Mouse (Mus musculus) stomach, embryonic 14.5 days (tissue): Measurements from ENCODE around the gene Adamts3. TPM values are rescaled to one million over a fixed set of nuclear protein-coding genes. Genes with fewer than 3 reads are reported as not detected.

Experiments used
- ATAC-seq: fragments of 200-750 bp; cut with Nextera tagmentation; 2 replicates; pipeline ENCODE4 v1.8.0; 2017; ENCODE audit warnings: low read depth, moderate TSS enrichment; ENCODE audit not compliant: insufficient number of reproducible peaks, insufficient read depth, low FRiP score
- H3K27ac ChIP-seq: fragments of 300-500 bp; sonication (generic); 2 replicates; pipeline ENCODE4 v1.5.1; 2014; ENCODE audit warnings: mild to moderate bottlenecking, low read length, moderate library complexity, mixed read lengths
- H3K27me3 ChIP-seq: fragments of 300-500 bp; sonication (generic); 2 replicates; pipeline ENCODE4 v1.6.1; 2014; ENCODE audit warnings: low read length, control low read depth, mixed read lengths; ENCODE audit not compliant: control insufficient read depth, insufficient read depth
- H3K36me3 ChIP-seq: fragments of 300-500 bp; sonication (generic); 2 replicates; pipeline ENCODE4 v1.6.1; 2014; ENCODE audit warnings: mild to moderate bottlenecking, control low read depth, low read length, moderate library complexity, mixed read lengths; ENCODE audit not compliant: control insufficient read depth, insufficient read depth
- H3K4me1 ChIP-seq: fragments of 300-500 bp; sonication (generic); 2 replicates; pipeline ENCODE4 v1.6.1; 2014; ENCODE audit warnings: low read length, control low read depth, mixed read lengths; ENCODE audit not compliant: control insufficient read depth, insufficient read depth
- H3K4me2 ChIP-seq: fragments of 300-500 bp; sonication (generic); replicated peaks from 2 replicates; pipeline ENCODE4 v1.6.1; 2014; ENCODE audit warnings: low read depth, low read length, control low read depth
- H3K4me3 ChIP-seq: fragments of 300-500 bp; sonication (generic); 2 replicates; pipeline ENCODE4 v1.5.1; 2014; ENCODE audit warnings: low read depth, low read length, control low read depth
- H3K9ac ChIP-seq: fragments of 300-500 bp; sonication (generic); replicated peaks from 2 replicates; pipeline ENCODE4 v1.6.1; 2014; ENCODE audit warnings: low read depth, mild to moderate bottlenecking, control low read depth, low read length, moderate library complexity, mixed read lengths
- H3K9me3 ChIP-seq: fragments of 300-500 bp; sonication (generic); 2 replicates; pipeline ENCODE4 v1.6.1; 2016; ENCODE audit warnings: low read depth, low read length, control low read depth; ENCODE audit not compliant: control insufficient read depth
- WGBS: fragments of 180-500 bp; shearing (Covaris S2); extraction: QIAGEN DNeasy Blood & Tissue Kit; methylation state at CpG from one replicate; pipeline ENCODE4 v1.1.7; 2014; 5-methylcytosine and 5-hydroxymethylcytosine counted together
- polyA plus RNA-seq: library from polyadenylated mRNA; unstranded; fragments of >200 nt; fragmentation: Nextera tagmentation; extraction: Ambion mirVana; gene quantifications from 2 replicates; pipeline ENCODE4 v1.2.1, GENCODE M21; 2014

Adamts3 gene
- polyA plus RNA-seq, 1 experiment from 2014 or later = 6.4 TPM

GRCm38 (mm10) chr5:89727497-89728057 lies 155.6 kb downstream of the Adamts3 start:
- Histone ChIP-seq H3K27ac (no peak overlapping the region), H3K4me2 (no peak overlapping the region), H3K9ac (no peak overlapping the region), H3K36me3 (no peaks in the 10 kb centered on the region), H3K9me3 (no peaks in the 10 kb centered on the region), H3K4me1 (no peaks in the 10 kb centered on the region), H3K27me3 (no peaks in the 10 kb centered on the region), H3K4me3 (no peak overlapping the region)
- WGBS = 78% methylated on average over 6 of the region's 6 CpGs
- no peak for ATAC-seq

DNA sequence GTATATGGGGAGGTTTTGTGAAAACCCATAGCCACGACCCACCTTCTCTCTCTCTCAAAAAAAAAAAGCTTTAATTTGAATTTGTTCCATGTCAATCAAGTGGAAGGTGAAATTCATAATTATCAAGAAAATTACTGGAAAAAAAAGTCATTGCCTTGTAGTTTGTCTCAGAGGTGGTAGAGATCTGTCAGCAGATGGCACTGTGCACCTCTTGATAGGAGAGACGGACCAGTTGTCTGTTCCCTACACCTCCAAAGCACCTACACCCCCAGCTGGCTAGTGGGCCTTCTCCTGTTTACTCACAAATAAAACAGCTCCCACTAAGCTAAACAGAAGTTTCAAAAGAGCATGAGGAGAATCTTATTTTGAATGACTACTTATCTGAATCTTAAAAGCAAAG lies 168.6 kb downstream of the Adamts3 start:
- Histone ChIP-seq H3K9me3 (no peaks in the 10 kb centered on the region), H3K9ac (no peak overlapping the region), H3K27me3 (no peaks in the 10 kb centered on the region), H3K36me3 (no peaks in the 10 kb centered on the region), H3K4me1 (no peaks in the 10 kb centered on the region), H3K4me2 (no peak overlapping the region), H3K27ac (no peak overlapping the region), H3K4me3 (no peak overlapping the region)
- ATAC-seq = no peak
- 51% methylated on average over 2 of the region's 2 CpGs for WGBS

- no peaks in the 10 kb centered on the region for H3K36me3 ChIP-seq
- H3K9ac ChIP-seq = no peak overlapping the region
- no peak overlapping the region for H3K4me3 ChIP-seq
- no peak overlapping the region for H3K4me2 ChIP-seq
- 74% methylated on average over 7 of the region's 7 CpGs for WGBS
- ATAC-seq = no peak
- H3K4me1 ChIP-seq = 0 out of 2 replicates have a peak, but pooled peaks cover 5% of the 10 kb centered on the region
- no peak overlapping the region for H3K27ac ChIP-seq
- no peaks in the 10 kb centered on the region for H3K9me3 ChIP-seq
- no peaks in the 10 kb centered on the region for H3K27me3 ChIP-seq
These were observed 171.8 kb downstream of the Adamts3 start for GRCm38 (mm10) chr5:89711116-89711859.

DNA sequence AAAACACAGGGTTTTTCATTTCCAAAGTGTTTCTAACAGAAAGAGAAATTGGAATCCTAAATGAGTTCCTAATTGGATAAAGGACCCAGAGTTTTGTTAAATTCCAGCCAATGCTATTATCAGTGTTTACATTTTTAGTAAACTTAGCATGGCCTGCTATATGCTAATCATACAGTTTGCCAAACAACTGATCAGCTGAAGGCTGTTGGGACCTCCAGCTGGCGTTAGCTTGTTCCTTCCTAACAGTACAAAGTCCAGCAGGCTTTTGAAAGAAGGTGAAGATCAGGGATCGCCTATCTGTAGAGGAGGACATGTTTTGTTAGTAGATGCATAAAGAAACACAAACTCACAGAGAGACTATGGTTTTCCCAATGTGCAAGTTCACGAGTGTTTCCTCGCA lies 173.7 kb downstream of the Adamts3 start:
- ATAC-seq = no peak
- Histone ChIP-seq H3K27ac (no peak overlapping the region), H3K9ac (no peak overlapping the region), H3K27me3 (no peaks in the 10 kb centered on the region), H3K9me3 (no peaks in the 10 kb centered on the region), H3K4me2 (no peak overlapping the region), H3K4me1 (0 out of 2 replicates have a peak, but pooled peaks cover 5% of the 10 kb centered on the region), H3K4me3 (no peak overlapping the region), H3K36me3 (no peaks in the 10 kb centered on the region)
- 32% methylated on average over 4 of the region's 4 CpGs for WGBS

DNA sequence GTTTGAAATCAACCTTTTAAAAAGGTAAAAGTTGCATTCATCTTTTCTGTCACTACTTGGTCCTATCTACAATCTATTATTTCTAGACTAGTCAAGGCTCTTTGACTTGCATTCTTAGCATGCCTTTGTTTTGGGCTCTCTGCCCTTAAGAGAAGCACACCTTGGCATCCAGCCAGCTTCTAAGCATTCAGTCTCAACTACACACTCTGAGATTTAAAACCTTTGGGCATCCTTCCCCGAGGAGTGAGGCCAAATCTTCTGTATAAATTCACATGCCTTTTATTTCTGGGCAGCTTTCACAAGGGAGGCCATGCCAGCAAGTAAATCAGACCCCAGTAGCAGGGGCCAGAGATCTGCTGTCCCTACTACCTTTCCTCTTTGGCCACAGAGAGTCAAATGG lies 178.9 kb downstream of the Adamts3 start:
- Histone ChIP-seq H3K9me3 (no peaks in the 10 kb centered on the region), H3K9ac (no peak overlapping the region), H3K4me2 (no peak overlapping the region), H3K4me3 (no peak overlapping the region), H3K27ac (no peak overlapping the region), H3K4me1 (0 out of 2 replicates have a peak, but pooled peaks cover 2% of the 10 kb centered on the region), H3K27me3 (no peaks in the 10 kb centered on the region), H3K36me3 (no peaks in the 10 kb centered on the region)
- peak; percentile 54; the same call in 1 of the 2 replicates for ATAC-seq
- 11% methylated on average over 1 of the region's 1 CpGs for WGBS

DNA sequence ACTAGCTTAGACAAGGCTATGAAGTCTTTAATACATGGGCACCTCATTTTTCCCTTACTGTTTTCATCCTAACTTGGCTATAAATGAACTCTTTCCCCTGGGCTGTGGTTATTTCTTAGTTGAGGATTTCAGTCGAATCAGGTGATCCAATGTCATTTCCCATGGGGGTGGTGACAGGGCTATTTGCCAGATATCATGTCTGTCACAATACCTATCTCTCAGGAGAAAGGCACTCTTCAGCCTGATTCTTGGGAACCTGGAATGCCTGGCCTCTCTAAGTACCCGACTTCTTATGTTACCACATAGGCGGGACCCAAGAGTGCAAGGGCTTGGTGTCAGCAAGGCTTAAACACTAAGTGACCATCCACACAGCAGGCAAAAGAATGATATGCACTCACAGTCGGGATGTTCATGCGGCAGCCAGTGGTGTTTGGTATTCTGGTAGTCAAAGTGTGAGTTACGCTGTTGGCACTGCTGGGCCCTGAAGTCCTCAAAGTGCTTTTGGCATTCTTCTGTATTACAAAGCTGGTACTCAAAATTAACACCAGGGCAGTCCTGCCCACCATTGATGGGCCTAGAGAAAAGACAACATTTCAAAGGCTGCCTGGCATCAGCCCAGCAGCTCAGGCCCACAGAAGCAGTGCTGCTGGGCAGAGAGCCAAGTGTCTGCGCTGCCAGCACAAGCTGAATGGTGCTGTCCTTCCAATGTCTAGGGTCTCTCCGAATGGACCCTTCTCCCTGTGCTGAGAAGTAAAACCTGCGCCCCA lies 181.7 kb downstream of the Adamts3 start:
- WGBS = 68% methylated on average over 9 of the region's 9 CpGs

DNA sequence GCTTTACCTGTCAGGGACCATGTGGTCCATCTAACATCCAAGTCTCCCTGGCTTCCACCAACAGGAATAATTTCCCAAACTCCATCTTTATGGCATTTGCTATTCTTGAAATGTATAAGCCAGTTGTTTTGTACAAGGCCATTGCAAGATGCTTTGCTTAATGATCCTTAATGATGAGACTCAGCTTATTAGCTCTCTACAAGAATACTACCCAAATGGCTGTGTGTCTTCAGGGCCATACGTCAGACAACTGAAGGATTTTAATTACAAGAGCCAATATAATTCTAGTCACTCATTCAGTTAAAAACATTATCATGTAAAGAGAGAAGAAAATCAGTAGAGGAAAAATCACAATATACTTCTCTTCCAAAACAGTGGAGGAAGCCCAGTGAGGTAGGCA lies 195.3 kb downstream of the Adamts3 start:
- WGBS = 95% methylated on average over 1 of the region's 1 CpGs
- H3K4me1 ChIP-seq = no peaks in the 10 kb centered on the region
- no peaks in the 10 kb centered on the region for H3K36me3 ChIP-seq
- H3K4me2 ChIP-seq = no peak overlapping the region
- no peaks in the 10 kb centered on the region for H3K9me3 ChIP-seq
- no peak overlapping the region for H3K27ac ChIP-seq
- H3K9ac ChIP-seq = no peak overlapping the region
- ATAC-seq = no peak
- H3K27me3 ChIP-seq = no peaks in the 10 kb centered on the region
- H3K4me3 ChIP-seq = no peak overlapping the region

More for the DNA sequence above, 181.7 kb downstream of the Adamts3 start:
- no peaks in the 10 kb centered on the region for H3K36me3 ChIP-seq
- no peak overlapping the region for H3K4me3 ChIP-seq
- H3K27ac ChIP-seq = no peak overlapping the region
- no peaks in the 10 kb centered on the region for H3K9me3 ChIP-seq
- ATAC-seq = no peak
- no peak overlapping the region for H3K4me2 ChIP-seq
- H3K4me1 ChIP-seq = no peaks in the 10 kb centered on the region
- no peaks in the 10 kb centered on the region for H3K27me3 ChIP-seq
- no peak overlapping the region for H3K9ac ChIP-seq

DNA sequence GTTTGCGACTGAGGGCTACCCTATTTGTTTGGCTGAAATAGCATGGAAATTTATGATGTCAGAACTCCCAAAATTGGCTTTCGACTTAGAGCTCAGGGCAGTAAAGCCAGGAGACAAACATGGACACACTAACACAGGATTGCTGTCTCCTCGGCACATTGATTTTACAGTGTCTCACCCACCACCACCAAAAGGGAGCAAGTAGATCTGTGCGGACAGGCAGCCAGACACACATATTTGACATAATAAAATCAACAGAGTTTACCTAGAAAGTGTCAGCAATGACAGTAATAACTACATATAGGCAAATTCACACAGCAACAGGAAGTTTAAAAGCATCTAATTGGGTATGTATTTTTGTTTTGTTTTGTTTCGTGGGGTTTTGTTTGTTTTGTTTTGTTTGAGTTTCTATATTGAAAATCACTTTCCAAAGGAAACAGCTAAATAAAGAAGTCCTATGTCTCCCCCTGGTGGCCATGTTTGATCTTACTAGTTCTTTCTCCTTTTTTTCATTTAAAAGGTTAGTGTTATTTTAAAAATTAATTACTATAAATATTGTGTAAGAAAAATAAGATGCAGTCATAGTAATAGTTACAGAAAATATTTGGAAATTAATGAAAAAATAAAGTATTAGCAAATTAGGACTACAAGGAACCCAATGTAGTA lies 203.1 kb downstream of the Adamts3 start:
- H3K9me3 ChIP-seq = no peaks in the 10 kb centered on the region
- H3K36me3 ChIP-seq = no peaks in the 10 kb centered on the region
- H3K4me2 ChIP-seq = no peak overlapping the region
- H3K9ac ChIP-seq = no peak overlapping the region
- ATAC-seq = no peak
- H3K27me3 ChIP-seq = no peaks in the 10 kb centered on the region
- no peak overlapping the region for H3K27ac ChIP-seq
- no peaks in the 10 kb centered on the region for H3K4me1 ChIP-seq
- 64% methylated on average over 5 of the region's 5 CpGs for WGBS
- no peak overlapping the region for H3K4me3 ChIP-seq
